Mouse (Mus musculus) activated CD4-positive, CD25-positive, alpha-beta regulatory T cell, adult 4 months (primary cell): ENCODE data around the gene Ccng1. TPM values are rescaled to one million over a fixed set of nuclear protein-coding genes. Genes with fewer than 3 reads are reported as not detected.
"Not testable (repeated sequence)": the region's sequence is repeated elsewhere in the genome, so short reads cannot be mapped to it uniquely, and the experiment has no call there.

Experiments used
- ATAC-seq: one replicate; pipeline ENCODE4 v1.8.0; 2017
- polyA plus RNA-seq, 2 experiments: library from polyadenylated mRNA; unstranded; fragments of 100-300 nt; shearing (Covaris generic); gene quantifications; one replicate each; pipeline ENCODE4 v1.2.1; 2017

Gene Ccng1
- polyA plus RNA-seq, 2 experiments from 2014 or later: 80.3 to 88.0 TPM

DNA sequence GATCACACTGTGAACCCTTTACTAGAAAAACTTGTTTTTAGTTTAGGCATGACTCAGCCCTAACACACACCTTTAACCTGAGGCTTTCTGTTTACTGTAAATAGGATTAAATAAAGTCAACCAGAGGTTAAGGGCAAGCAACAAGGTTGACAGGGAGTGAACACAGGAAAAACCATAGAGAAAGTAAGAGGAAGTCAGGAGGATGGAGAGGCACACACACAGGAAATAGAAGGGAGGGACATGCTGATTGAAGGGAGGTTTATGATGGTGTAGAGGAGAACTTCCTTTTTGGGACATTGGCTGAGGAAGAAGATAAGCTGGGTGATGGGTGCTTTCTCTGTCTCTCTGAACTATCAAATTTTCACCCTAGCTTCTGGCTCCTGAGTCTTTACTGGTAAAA is 36.8 kb downstream of the Ccng1 start:
- ATAC-seq: peak; percentile 88

GRCm38 (mm10) chr11:40715524-40715923 is 39.6 kb downstream of the Ccng1 start:
- ATAC-seq: no peak

DNA sequence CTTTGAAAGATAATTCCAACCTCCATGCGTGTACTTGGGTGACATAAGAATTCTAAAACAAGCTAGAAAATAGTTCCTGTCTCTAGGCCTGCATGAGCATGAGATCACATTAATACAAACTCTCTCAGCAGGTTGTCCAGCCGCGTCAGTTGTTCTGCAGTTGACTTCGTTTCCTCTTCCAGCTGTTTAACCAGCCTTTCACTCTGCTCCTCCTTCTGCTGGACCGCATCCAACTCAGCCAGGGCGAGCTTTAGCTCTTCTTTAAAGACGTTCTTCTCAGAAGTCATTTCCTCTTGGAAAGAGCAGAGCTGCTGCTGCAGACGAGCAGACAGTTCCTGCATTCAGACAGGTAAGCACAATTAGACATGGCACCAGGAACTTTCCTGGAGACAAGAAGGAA is 41.3 kb downstream of the Ccng1 start:
- no peak for ATAC-seq

GRCm38 (mm10) chr11:40709899-40710298 is 45.2 kb downstream of the Ccng1 start:
- not testable (repeated sequence) for ATAC-seq

Other genes starting within 250 kb of the Ccng1 start
- gene Mat2b, start 60.1 kb downstream of the Ccng1 start, polyA plus RNA-seq: 100 to 1,000 TPM; 231 to 248 TPM
- 10 to 100 TPM; 14.0 to 14.4 TPM for gene Hmmr, start 21.9 kb downstream of the Ccng1 start, polyA plus RNA-seq
- 10 to 100 TPM; 60.4 to 63.8 TPM for gene Nudcd2, start 21.6 kb downstream of the Ccng1 start, polyA plus RNA-seq